25 mouse cellular contexts compared by ENCODE assay signal in genomic region chr17:30460727-30461349, GRCm38 (mm10).
DNase-seq lines count a peak whose midpoint lies in the region; ATAC-seq lines count a peak whose summit lies in the region.
"Had no signal": no experiment of that assay in that cellular context is flagged by ENCODE, and none has a peak within 500 bp of the region (broad histone marks: within the 10 kb centered on the region; RNA-seq: fewer than 3 reads in every experiment).

No protein-coding gene starts in this region.

- H3K4me2 ChIP-seq in forebrain, embryonic 16.5 days (ENCODE audit: low read length), result no peak overlapping the region
- no peak overlapping the region for H3K4me2 ChIP-seq in hindbrain, embryonic 14.5 days (replicated peaks)
- H3K4me2 ChIP-seq in hindbrain, embryonic 11.5 days (replicated peaks; ENCODE audit: low read depth, low read length), result no peak overlapping the region
- H3K4me2 ChIP-seq in neural tube, embryonic 13.5 days, result no peak overlapping the region
- no peak overlapping the region for H3K4me2 ChIP-seq in intestine, embryonic 16.5 days (ENCODE audit: low read depth, low read length)
- H3K4me2 ChIP-seq: embryonic facial prominence, embryonic 13.5 days; heart, embryonic 12.5 days; liver, embryonic 12.5 days had no signal

- peak overlapping the region; percentile 17; the same call in 1 of the 2 replicates for H3K27ac ChIP-seq in forebrain, embryonic 16.5 days (ENCODE audit: low read length)
- H3K27ac ChIP-seq in forebrain, embryonic 10.5 days, result no peak overlapping the region
- 0 out of 2 replicates have a peak overlapping the region, but pooled peaks have one; percentile 34 for H3K27ac ChIP-seq in hindbrain, embryonic 14.5 days
- no peak overlapping the region for H3K27ac ChIP-seq in hindbrain, embryonic 11.5 days (ENCODE audit: low read depth, low read length)
- peak overlapping the region; percentile 81 for H3K27ac ChIP-seq in neural tube, embryonic 13.5 days (replicated peaks)
- no peak overlapping the region for H3K27ac ChIP-seq in intestine, embryonic 16.5 days (ENCODE audit: low read length)
- H3K27ac ChIP-seq: embryonic facial prominence, embryonic 13.5 days; heart, adult 2 months; liver, embryonic 12.5 days had no signal

- no peak overlapping the region for H3K9ac ChIP-seq in forebrain, embryonic 16.5 days (replicated peaks; ENCODE audit: low read depth, low read length)
- no peak overlapping the region for H3K9ac ChIP-seq in hindbrain, embryonic 14.5 days
- no peak overlapping the region for H3K9ac ChIP-seq in hindbrain, embryonic 11.5 days (ENCODE audit: low read depth, low read length)
- H3K9ac ChIP-seq in neural tube, embryonic 13.5 days, result no peak overlapping the region
- H3K9ac ChIP-seq in intestine, embryonic 16.5 days (ENCODE audit: low read depth, low read length), result no peak overlapping the region
- H3K9ac ChIP-seq: embryonic facial prominence, embryonic 13.5 days; heart, embryonic 12.5 days; liver, embryonic 12.5 days; liver, postnatal 0 days had no signal

- WGBS in forebrain, embryonic 16.5 days, result 87% methylated on average over 2 of the region's 2 CpGs
- WGBS in forebrain, embryonic 10.5 days, result 90% methylated on average over 2 of the region's 2 CpGs
- WGBS in hindbrain, embryonic 14.5 days, result 70% methylated on average over 2 of the region's 2 CpGs
- WGBS in hindbrain, embryonic 11.5 days, result 100% methylated on average over 2 of the region's 2 CpGs
- WGBS in neural tube, embryonic 13.5 days, result 58% methylated on average over 2 of the region's 2 CpGs
- 78% methylated on average over 2 of the region's 2 CpGs for WGBS in intestine, embryonic 16.5 days

- no peak overlapping the region for H3K4me3 ChIP-seq in forebrain, embryonic 16.5 days (replicated peaks; ENCODE audit: low read length)
- H3K4me3 ChIP-seq in forebrain, embryonic 10.5 days, result no peak overlapping the region
- H3K4me3 ChIP-seq in hindbrain, embryonic 14.5 days (replicated peaks; ENCODE audit: low read length), result no peak overlapping the region
- no peak overlapping the region for H3K4me3 ChIP-seq in hindbrain, embryonic 11.5 days (ENCODE audit: low read depth, low read length)
- H3K4me3 ChIP-seq in neural tube, embryonic 13.5 days, result no peak overlapping the region
- H3K4me3 ChIP-seq in intestine, embryonic 16.5 days (ENCODE audit: low read length), result no peak overlapping the region
- H3K4me3 ChIP-seq: embryonic facial prominence, embryonic 13.5 days; heart, adult 2 months; heart, embryonic 12.5 days; liver, embryonic 12.5 days had no signal

- H3K36me3 ChIP-seq in forebrain, embryonic 16.5 days (ENCODE audit: control insufficient read depth, insufficient read depth), result no peaks in the 10 kb centered on the region
- H3K36me3 ChIP-seq in forebrain, embryonic 10.5 days (replicated peaks), result no peaks in the 10 kb centered on the region
- H3K36me3 ChIP-seq in hindbrain, embryonic 14.5 days (replicated peaks; ENCODE audit: control insufficient read depth, insufficient read depth), result no peaks in the 10 kb centered on the region
- no peaks in the 10 kb centered on the region for H3K36me3 ChIP-seq in hindbrain, embryonic 11.5 days (ENCODE audit: control insufficient read depth, insufficient read depth, low read length)
- H3K36me3 ChIP-seq in neural tube, embryonic 13.5 days, result no peaks in the 10 kb centered on the region
- no peaks in the 10 kb centered on the region for H3K36me3 ChIP-seq in intestine, embryonic 16.5 days (ENCODE audit: control insufficient read depth, insufficient read depth, low read length)
- H3K36me3 ChIP-seq: embryonic facial prominence, embryonic 13.5 days; heart, embryonic 12.5 days; liver, embryonic 12.5 days had no signal

- H3K4me1 ChIP-seq in forebrain, embryonic 16.5 days (replicated peaks; ENCODE audit: control insufficient read depth, insufficient read depth, low read length), result peaks cover 45% of the 10 kb centered on the region
- peaks cover 38% of the 10 kb centered on the region for H3K4me1 ChIP-seq in forebrain, embryonic 10.5 days
- peaks cover 38% of the 10 kb centered on the region for H3K4me1 ChIP-seq in hindbrain, embryonic 14.5 days (replicated peaks; ENCODE audit: control insufficient read depth, insufficient read depth, low read length)
- H3K4me1 ChIP-seq in hindbrain, embryonic 11.5 days (replicated peaks; ENCODE audit: control insufficient read depth, insufficient read depth, low read length), result 0 out of 2 replicates have a peak, but pooled peaks cover 2% of the 10 kb centered on the region
- H3K4me1 ChIP-seq in neural tube, embryonic 13.5 days (replicated peaks), result peaks cover 76% of the 10 kb centered on the region
- peaks cover 6% of the 10 kb centered on the region; the same call in 1 of the 2 replicates for H3K4me1 ChIP-seq in intestine, embryonic 16.5 days (ENCODE audit: control insufficient read depth, insufficient read depth, low read length)
- H3K4me1 ChIP-seq: liver, embryonic 12.5 days had no signal

- no peaks in the 10 kb centered on the region for H3K9me3 ChIP-seq in forebrain, embryonic 16.5 days (ENCODE audit: control insufficient read depth, low read length)
- no peaks in the 10 kb centered on the region for H3K9me3 ChIP-seq in forebrain, embryonic 10.5 days
- H3K9me3 ChIP-seq in hindbrain, embryonic 14.5 days (ENCODE audit: control insufficient read depth, low read length), result no peaks in the 10 kb centered on the region
- H3K9me3 ChIP-seq in hindbrain, embryonic 11.5 days (ENCODE audit: control insufficient read depth, low read length), result no peaks in the 10 kb centered on the region
- H3K9me3 ChIP-seq in neural tube, embryonic 13.5 days, result no peaks in the 10 kb centered on the region
- H3K9me3 ChIP-seq in intestine, embryonic 16.5 days (ENCODE audit: control insufficient read depth, low read length), result no peaks in the 10 kb centered on the region
- H3K9me3 ChIP-seq: embryonic facial prominence, embryonic 13.5 days; heart, embryonic 12.5 days; liver, embryonic 12.5 days had no signal

- no peak for ATAC-seq in forebrain, embryonic 16.5 days
- ATAC-seq in hindbrain, embryonic 14.5 days (ENCODE audit: low FRiP score), result no peak
- ATAC-seq in hindbrain, embryonic 11.5 days (ENCODE audit: low FRiP score), result no peak
- ATAC-seq in neural tube, embryonic 13.5 days (ENCODE audit: low read depth), result peak; percentile 70
- no peak for ATAC-seq in intestine, embryonic 16.5 days
- ATAC-seq: liver, embryonic 12.5 days; liver, postnatal 0 days had no signal

- no peaks in the 10 kb centered on the region for H3K27me3 ChIP-seq in forebrain, embryonic 16.5 days (replicated peaks; ENCODE audit: control insufficient read depth, insufficient read depth, low read length)
- H3K27me3 ChIP-seq in forebrain, embryonic 10.5 days (ENCODE audit: poor library complexity, severe bottlenecking), result no peaks in the 10 kb centered on the region
- H3K27me3 ChIP-seq in hindbrain, embryonic 14.5 days (ENCODE audit: control insufficient read depth, insufficient read depth, low read length), result no peaks in the 10 kb centered on the region
- H3K27me3 ChIP-seq in hindbrain, embryonic 11.5 days (ENCODE audit: control insufficient read depth, insufficient read depth, low read length), result no peaks in the 10 kb centered on the region
- 0 out of 2 replicates have a peak, but pooled peaks cover 3% of the 10 kb centered on the region for H3K27me3 ChIP-seq in neural tube, embryonic 13.5 days
- H3K27me3 ChIP-seq in intestine, embryonic 16.5 days (replicated peaks; ENCODE audit: control insufficient read depth, insufficient read depth, low read length), result no peaks in the 10 kb centered on the region
- H3K27me3 ChIP-seq: CH12.LX; embryonic facial prominence, embryonic 13.5 days; heart, embryonic 12.5 days; liver, embryonic 12.5 days had no signal

- no peak for DNase-seq in forebrain, embryonic 10.5 days (ENCODE audit: extremely low spot score, low spot score)
- no peak for DNase-seq in hindbrain, embryonic 14.5 days (ENCODE audit: low spot score)
- no peak for DNase-seq in hindbrain, embryonic 11.5 days (ENCODE audit: low spot score)
- DNase-seq in neural tube, embryonic 10.5 days (ENCODE audit: extremely low spot score, low spot score), result no peak
- DNase-seq in lung, postnatal 14 days, result no peak
- DNase-seq: adrenal gland, postnatal 14 days; cerebellum, adult 11-12 months; cerebellum, postnatal 10 days; heart, adult 2 months; heart, postnatal 4 days; kidney, adult 2 months; kidney, postnatal 36 days; layer of hippocampus, postnatal 36 days; left cerebral cortex, postnatal 4 days; liver, postnatal 0 days; lung, postnatal 4 days; thymus, adult 2 months; thymus, postnatal 36 days had no signal

Comparison
In these comparisons a context has a peak if more than half of its experiments do, and no peak if none do; other contexts are left out.
1. H3K27ac ChIP-seq: peak in forebrain, embryonic 16.5 days (single experiment), hindbrain, embryonic 14.5 days (single experiment) and neural tube, embryonic 13.5 days (single experiment); none in forebrain, embryonic 10.5 days (single experiment), hindbrain, embryonic 11.5 days (single experiment) and intestine, embryonic 16.5 days (single experiment).